Mouse (Mus musculus) neural tube, embryonic 11.5 days (tissue): Measurements from ENCODE around the gene Pkmyt1. TPM values are rescaled to one million over a fixed set of nuclear protein-coding genes. Genes with fewer than 3 reads are reported as not detected.

Experiments used
- ATAC-seq: fragments of 200-750 bp; cut with Nextera tagmentation; 2 replicates; pipeline ENCODE4 v1.8.0; 2017; ENCODE audit warnings: moderate number of reproducible peaks, mild to moderate bottlenecking, moderate TSS enrichment, moderate library complexity; ENCODE audit not compliant: insufficient read depth, low FRiP score, low TSS enrichment
- DNase-seq: peaks from one replicate; pipeline ENCODE4 v3.0.0-alpha.2; 2015; ENCODE audit warnings: low spot score
- H3K27ac ChIP-seq: fragments of 300-500 bp; sonication (generic); 2 replicates; pipeline ENCODE4 v1.5.1; 2014; ENCODE audit warnings: low read depth, mild to moderate bottlenecking, low read length
- H3K27me3 ChIP-seq: fragments of 300-500 bp; sonication (generic); 2 replicates; pipeline ENCODE4 v1.6.1; 2014; ENCODE audit warnings: mild to moderate bottlenecking, low read length, mixed read lengths; ENCODE audit not compliant: control insufficient read depth, insufficient read depth
- H3K36me3 ChIP-seq: fragments of 300-500 bp; sonication (generic); 2 replicates; pipeline ENCODE4 v1.6.1; 2014; ENCODE audit warnings: mild to moderate bottlenecking, low read length, moderate library complexity, mixed read lengths; ENCODE audit not compliant: control insufficient read depth, insufficient read depth
- H3K4me1 ChIP-seq: fragments of 300-500 bp; sonication (generic); 2 replicates; pipeline ENCODE4 v1.6.1; 2014; ENCODE audit warnings: low read length, mixed read lengths; ENCODE audit not compliant: control insufficient read depth, insufficient read depth
- H3K4me2 ChIP-seq: fragments of 300-500 bp; sonication (generic); 2 replicates; pipeline ENCODE4 v1.6.1; 2014; ENCODE audit warnings: low read depth, mild to moderate bottlenecking, moderate library complexity
- H3K4me3 ChIP-seq: fragments of 300-500 bp; sonication (generic); 2 replicates; pipeline ENCODE4 v1.5.1; 2014; ENCODE audit warnings: low read depth, low read length
- H3K9ac ChIP-seq: fragments of 300-500 bp; sonication (generic); 2 replicates; pipeline ENCODE4 v1.6.1; 2014; ENCODE audit warnings: mild to moderate bottlenecking, low read length
- H3K9me3 ChIP-seq: fragments of 300-500 bp; sonication (generic); 2 replicates; pipeline ENCODE4 v1.6.1; 2016; ENCODE audit warnings: low read length; ENCODE audit not compliant: control insufficient read depth
- WGBS: fragments of 180-500 bp; shearing (Covaris S2); extraction: QIAGEN DNeasy Blood & Tissue Kit; methylation state at CpG from one replicate; pipeline ENCODE4 v1.1.7; 2014; 5-methylcytosine and 5-hydroxymethylcytosine counted together
- polyA plus RNA-seq: library from polyadenylated mRNA; unstranded; fragments of >200 nt; fragmentation: Nextera tagmentation; extraction: Ambion mirVana; gene quantifications from 2 replicates; pipeline ENCODE4 v1.2.1, GENCODE M21; 2014

Gene Pkmyt1
- polyA plus RNA-seq, 1 experiment from 2014 or later: 44.5 TPM

DNA sequence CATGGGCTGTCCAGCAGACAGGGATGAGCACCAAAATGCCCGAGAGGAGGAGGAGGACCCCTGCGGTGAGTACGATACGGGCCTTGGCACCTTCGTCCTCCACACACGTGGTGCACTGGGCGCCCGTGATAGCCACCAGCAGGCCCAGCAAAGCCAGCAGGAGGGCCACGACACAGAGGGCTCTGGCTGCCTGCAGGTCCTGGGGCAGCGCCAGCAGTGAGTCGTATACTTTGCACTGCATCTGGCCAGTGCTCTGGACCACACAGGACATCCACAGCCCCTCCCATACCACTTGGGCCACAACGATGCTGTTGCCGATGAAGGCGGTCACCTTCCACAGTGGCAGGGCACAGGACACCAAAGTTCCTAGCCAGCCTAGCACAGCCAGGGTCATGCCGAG, 42.9 kb upstream of the Pkmyt1 start:
- DNase-seq (no peak), ATAC-seq (no peak)
- peaks cover 2% of the 10 kb centered on the region; the same call in 1 of the 2 replicates for H3K4me1 ChIP-seq
- no peaks in the 10 kb centered on the region for H3K9me3 ChIP-seq
- H3K27ac ChIP-seq: no peak overlapping the region
- H3K36me3 ChIP-seq: no peaks in the 10 kb centered on the region
- H3K27me3 ChIP-seq: peaks cover 50% of the 10 kb centered on the region
- no peak overlapping the region for H3K4me2 ChIP-seq
- no peak overlapping the region for H3K9ac ChIP-seq
- WGBS: 16% methylated on average over 15 of the region's 15 CpGs
- no peak overlapping the region for H3K4me3 ChIP-seq

DNA sequence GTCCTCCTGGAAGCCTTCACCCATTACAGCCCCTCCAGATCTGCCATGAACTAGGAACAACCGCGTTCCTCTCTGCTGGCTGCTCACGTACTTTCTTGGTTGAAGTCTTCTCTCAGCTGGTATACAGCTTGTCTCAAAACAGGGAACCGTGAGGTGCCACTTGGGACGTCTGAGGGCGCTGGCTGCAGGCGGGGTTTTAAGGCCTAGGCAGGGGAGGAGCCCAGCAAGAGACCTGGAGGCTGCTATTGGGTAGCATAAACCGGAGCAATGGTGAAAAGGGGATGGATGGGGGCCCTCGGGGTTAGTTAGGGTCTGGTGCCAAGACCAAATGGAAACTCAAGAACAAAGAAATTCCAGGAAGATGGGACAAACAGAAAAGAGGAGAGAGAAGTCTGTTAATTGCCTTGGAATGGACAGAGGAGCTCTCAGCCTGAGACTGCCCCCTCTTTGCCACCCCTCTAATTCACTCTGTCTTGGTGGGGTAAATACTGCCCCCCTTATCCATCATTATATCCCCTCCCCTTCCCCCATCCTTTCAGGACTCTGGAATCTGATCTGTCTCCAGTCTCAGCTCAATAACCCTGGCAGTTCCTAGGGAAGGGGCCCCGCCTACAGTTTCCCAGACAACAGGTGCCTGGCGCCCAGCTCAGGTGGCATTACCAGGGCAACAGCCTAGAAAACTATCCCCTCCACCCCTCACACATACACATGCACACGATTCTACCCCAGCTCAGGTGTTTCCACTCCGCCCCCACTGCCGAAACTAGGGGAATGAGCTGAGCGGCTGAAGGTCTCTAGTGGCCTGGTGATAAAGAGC, 42.1 kb upstream of the Pkmyt1 start, which contains the start of gene Cldn9:
Gene Cldn9 (minus strand): TSS at position 171 of the 817 bp plus-strand sequence.
- ATAC-seq (no peak; the same call in 1 of the 2 replicates), DNase-seq (peak; percentile 12)
- no peak within 1 kb of the TSS for H3K27ac ChIP-seq
- no peak within 1 kb of the TSS for H3K4me2 ChIP-seq
- no peak within 1 kb of the TSS for H3K9ac ChIP-seq
- no peaks in the 10 kb centered on the region for H3K9me3 ChIP-seq
- no peaks in the 10 kb centered on the region for H3K36me3 ChIP-seq
- WGBS: 11% methylated on average over 15 of the region's 15 CpGs
- H3K27me3 ChIP-seq: peaks cover 42% of the 10 kb centered on the region
- H3K4me1 ChIP-seq: peaks cover 2% of the 10 kb centered on the region; the same call in 1 of the 2 replicates
- H3K4me3 ChIP-seq: no peak within 1 kb of the TSS

DNA sequence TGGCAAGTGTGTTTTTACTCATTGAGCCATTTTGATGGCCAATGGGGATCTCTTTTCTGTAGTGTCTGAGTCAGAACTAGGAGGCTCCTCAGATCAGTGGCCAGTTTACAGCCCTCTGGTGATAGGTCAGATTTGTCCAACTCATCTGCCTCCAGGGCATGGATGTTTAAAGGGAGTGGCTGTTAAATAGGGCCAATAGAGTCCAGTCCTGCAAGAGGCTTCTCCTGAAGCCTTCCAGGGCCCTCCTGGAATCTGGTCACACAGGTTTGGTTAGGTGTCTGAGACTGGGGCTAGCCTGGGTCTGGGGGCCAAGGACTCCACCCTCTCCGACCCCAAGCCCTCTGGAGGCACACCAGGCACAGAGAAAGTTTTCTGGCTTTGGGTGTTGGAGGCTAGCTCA, 31.6 kb upstream of the Pkmyt1 start:
- no peaks in the 10 kb centered on the region for H3K4me1 ChIP-seq
- H3K9me3 ChIP-seq: no peaks in the 10 kb centered on the region
- no peak overlapping the region for H3K27ac ChIP-seq
- DNase-seq (no peak), ATAC-seq (no peak)
- no peak overlapping the region for H3K4me2 ChIP-seq
- no peaks in the 10 kb centered on the region for H3K36me3 ChIP-seq
- no peak overlapping the region for H3K9ac ChIP-seq
- WGBS: 76% methylated on average over 1 of the region's 1 CpGs
- H3K27me3 ChIP-seq: peaks cover 13% of the 10 kb centered on the region
- H3K4me3 ChIP-seq: no peak overlapping the region

DNA sequence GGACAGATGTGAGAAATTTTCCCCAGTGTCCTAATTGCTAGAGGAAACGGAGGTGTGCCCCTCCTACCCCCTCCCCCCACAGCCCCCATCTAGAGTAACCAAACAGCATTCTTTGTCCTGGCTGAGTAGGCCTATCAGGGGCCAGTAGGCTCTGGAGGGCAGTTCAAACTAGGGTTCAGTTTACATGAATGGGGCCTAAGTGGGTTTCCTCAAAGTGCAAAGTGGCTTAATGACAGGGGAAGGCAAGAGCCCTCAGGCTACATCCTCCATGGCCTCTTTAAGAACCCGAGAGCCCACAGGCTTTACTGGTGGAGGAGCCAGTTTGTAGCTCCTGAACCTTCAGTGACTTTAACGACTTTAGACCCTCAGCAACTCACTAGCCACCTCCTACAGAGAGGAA, 30.3 kb upstream of the Pkmyt1 start:
- H3K4me2 ChIP-seq: no peak overlapping the region
- ATAC-seq (no peak), DNase-seq (no peak)
- no peak overlapping the region for H3K9ac ChIP-seq
- no peaks in the 10 kb centered on the region for H3K36me3 ChIP-seq
- H3K27me3 ChIP-seq: peaks cover 20% of the 10 kb centered on the region
- H3K4me1 ChIP-seq: no peaks in the 10 kb centered on the region
- no peak overlapping the region for H3K4me3 ChIP-seq
- H3K27ac ChIP-seq: no peak overlapping the region
- no peaks in the 10 kb centered on the region for H3K9me3 ChIP-seq
- WGBS: 8% methylated on average over 3 of the region's 3 CpGs

DNA sequence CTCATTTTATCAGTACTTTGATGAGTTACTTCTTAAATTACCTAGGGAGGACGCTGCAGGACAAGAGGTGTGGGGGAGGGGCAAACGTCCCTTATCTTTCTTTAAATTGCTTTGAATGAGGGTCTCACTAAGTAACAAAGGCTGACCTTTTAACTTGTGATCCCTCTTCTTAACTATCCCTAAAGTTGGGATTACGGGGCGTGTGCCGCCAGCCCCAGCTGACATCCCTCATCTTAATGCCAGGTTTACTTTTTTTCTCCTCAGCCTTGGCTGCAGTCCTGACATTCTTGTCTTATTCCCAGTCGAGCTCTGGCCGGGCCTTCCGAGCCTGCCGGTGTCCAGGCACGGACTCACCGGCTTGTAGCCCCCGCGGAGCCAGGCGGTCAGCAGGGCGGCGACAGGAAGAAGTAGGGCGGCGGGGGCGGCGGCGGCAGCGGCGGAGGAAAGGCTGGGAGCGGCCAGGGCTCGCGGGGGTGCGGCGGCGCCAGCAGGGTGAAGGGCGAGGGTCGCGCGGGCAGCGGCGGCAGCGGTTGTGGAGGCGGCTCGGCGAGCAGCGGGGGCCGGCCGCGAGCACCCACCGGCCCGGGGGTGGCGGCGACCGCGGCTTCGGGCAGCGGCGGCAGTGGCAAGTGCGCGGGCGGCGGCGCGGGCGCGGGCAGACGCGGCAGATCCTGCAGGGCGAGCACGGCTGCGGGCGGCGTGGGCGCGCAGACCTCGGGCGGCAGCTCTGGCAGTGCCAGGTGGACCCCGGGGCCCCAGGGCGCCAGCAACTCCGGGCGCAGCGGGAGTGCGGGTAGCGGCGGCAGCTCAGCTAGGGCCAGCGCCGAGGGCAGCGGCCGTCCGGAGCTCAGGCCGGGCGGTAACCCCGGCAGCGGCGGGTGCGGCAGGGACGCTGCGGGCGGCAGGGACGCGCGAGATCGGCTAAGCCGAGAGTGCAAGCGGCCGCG, 26.7 kb upstream of the Pkmyt1 start:
- Histone ChIP-seq H3K36me3 (no peaks in the 10 kb centered on the region), H3K27ac (no peak overlapping the region), H3K4me2 (peak overlapping the region; percentile 99), H3K4me1 (no peaks in the 10 kb centered on the region), H3K4me3 (peak overlapping the region; percentile 67), H3K27me3 (peaks cover 22% of the 10 kb centered on the region), H3K9me3 (no peaks in the 10 kb centered on the region), H3K9ac (peak overlapping the region; percentile 57)
- WGBS: under 1% methylated on average over 61 of the region's 101 CpGs
- ATAC-seq (peak; percentile 49), DNase-seq (peak; percentile 21)

DNA sequence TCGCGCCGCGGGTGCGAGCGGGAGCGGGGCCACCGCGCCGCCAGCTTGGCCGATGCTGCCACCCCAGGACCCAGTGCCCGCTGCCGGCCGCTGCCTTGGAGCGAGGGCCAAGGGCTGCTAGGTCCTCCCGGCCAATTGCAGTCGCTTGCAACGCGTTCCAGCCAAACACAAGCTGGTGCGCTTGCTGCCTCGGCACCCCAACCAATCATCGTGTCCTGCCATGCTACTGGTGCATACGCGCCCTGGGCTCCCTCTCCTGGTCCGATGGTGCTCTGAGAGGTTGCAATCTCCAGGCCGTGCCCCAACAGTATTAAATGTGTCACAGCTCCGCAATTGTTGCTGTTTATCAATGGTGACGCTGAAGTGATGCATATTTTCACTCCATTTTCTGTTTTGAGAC, 26.1 kb upstream of the Pkmyt1 start:
- Histone ChIP-seq H3K27ac (no peak overlapping the region), H3K9me3 (no peaks in the 10 kb centered on the region), H3K4me1 (no peaks in the 10 kb centered on the region), H3K4me3 (peak overlapping the region; percentile 67), H3K36me3 (no peaks in the 10 kb centered on the region), H3K9ac (peak overlapping the region; percentile 57), H3K27me3 (peaks cover 22% of the 10 kb centered on the region), H3K4me2 (peak overlapping the region; percentile 99)
- ATAC-seq: peak; percentile 97
- under 1% methylated on average over 28 of the region's 28 CpGs for WGBS
- DNase-seq: peak; percentile 89

DNA sequence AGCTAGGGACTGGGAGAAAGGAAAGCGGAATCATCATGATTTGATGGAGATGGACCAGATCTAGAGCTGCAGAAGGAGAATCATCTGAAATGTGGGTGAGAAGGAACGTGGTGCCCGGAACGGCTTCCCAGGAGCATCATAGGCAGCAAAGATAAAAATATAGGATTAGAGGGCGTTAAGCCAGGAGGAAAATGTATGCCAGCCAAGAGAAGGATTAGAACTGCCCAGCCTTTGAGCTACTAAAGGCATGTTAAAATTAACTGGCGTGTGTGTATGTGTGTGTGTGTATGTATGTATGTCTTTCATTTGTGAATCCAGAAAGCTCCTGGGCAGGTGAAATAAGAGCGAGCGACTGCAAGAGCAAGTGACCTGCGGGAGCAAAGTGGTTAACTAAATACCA, 22.8 kb upstream of the Pkmyt1 start:
- 88% methylated on average over 9 of the region's 9 CpGs for WGBS
- Histone ChIP-seq H3K4me2 (no peak overlapping the region), H3K4me3 (no peak overlapping the region), H3K9me3 (no peaks in the 10 kb centered on the region), H3K36me3 (no peaks in the 10 kb centered on the region), H3K4me1 (no peaks in the 10 kb centered on the region), H3K27me3 (peaks cover 18% of the 10 kb centered on the region), H3K27ac (no peak overlapping the region), H3K9ac (no peak overlapping the region)
- ATAC-seq (no peak), DNase-seq (no peak)

DNA sequence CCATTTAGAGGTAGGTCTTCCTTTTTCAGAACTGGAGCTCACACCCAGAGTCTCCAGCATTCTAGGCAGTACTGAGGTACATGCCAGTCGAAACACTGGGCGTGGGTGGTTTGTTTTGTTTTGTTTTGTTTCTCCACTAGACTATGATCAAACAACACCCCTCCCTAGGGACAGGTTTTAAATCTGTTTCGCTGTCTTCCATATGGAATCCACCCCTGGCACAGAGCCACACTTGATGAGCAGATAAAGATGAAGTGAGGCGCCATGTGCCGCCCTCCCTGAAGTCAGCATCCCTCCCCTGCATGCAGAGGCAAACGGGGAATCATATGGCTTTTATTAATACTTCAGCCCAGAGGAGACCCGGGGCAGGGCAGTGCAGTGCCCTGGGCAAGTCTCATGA, 21.4 kb upstream of the Pkmyt1 start:
- peaks cover 7% of the 10 kb centered on the region for H3K27me3 ChIP-seq
- H3K4me1 ChIP-seq: no peaks in the 10 kb centered on the region
- ATAC-seq: no peak
- H3K4me3 ChIP-seq: no peak overlapping the region
- no peaks in the 10 kb centered on the region for H3K9me3 ChIP-seq
- H3K36me3 ChIP-seq: no peaks in the 10 kb centered on the region
- no peak overlapping the region for H3K27ac ChIP-seq
- no peak overlapping the region for H3K9ac ChIP-seq
- no peak overlapping the region for H3K4me2 ChIP-seq
- WGBS: 64% methylated on average over 7 of the region's 7 CpGs
- DNase-seq: no peak
